Mouse (Mus musculus) liver, embryonic 14.5 days (tissue): ENCODE data around the gene H2-Ab1.

Source experiments
- CTCF ChIP-seq: IDR thresholded peaks from 2 replicates; pipeline ENCODE4 v1.5.1; 2016; ENCODE audit warnings: antibody characterized with exemption, low read depth, control low read depth
- EP300 ChIP-seq: IDR thresholded peaks from 2 replicates; pipeline ENCODE4 v1.6.1; 2016; ENCODE audit warnings: antibody characterized with exemption, low read depth

- TF ChIP-seq CTCF: no peak
- no peak for TF ChIP-seq EP300
Measured at GRCm38 (mm10) chr17:34225426-34225825, 32.1 kb upstream of the H2-Ab1 start.
